Mouse (Mus musculus): ENCODE data around the gene Dkk3. TPM values are rescaled to one million over a fixed set of nuclear protein-coding genes. Genes with fewer than 3 reads are reported as not detected.

The Dkk3 gene
- polyA plus RNA-seq, 1 experiment from 2014 or later: 22.9 TPM

GRCm38 (mm10) chr7:112197461-112197860 lies 38.6 kb upstream of the Dkk3 start:
- H3K27ac ChIP-seq (ENCODE audit: low read depth, low read length): no peak overlapping the region
- no peak overlapping the region for H3K4me2 ChIP-seq (ENCODE audit: low read length)
- WGBS: 85% methylated on average over 8 of the region's 8 CpGs
- H3K4me3 ChIP-seq (ENCODE audit: low read depth, low read length): no peak overlapping the region
- no peak for ATAC-seq
- no peaks in the 10 kb centered on the region for H3K4me1 ChIP-seq (ENCODE audit: control insufficient read depth, insufficient read depth, low read length)
- H3K9ac ChIP-seq (ENCODE audit: low read length): no peak overlapping the region
- H3K27me3 ChIP-seq (replicated peaks; ENCODE audit: control insufficient read depth, insufficient read depth, low read length): no peaks in the 10 kb centered on the region
- H3K36me3 ChIP-seq (ENCODE audit: control insufficient read depth, insufficient read depth, low read length): no peaks in the 10 kb centered on the region
- H3K9me3 ChIP-seq (replicated peaks; ENCODE audit: control insufficient read depth, low read length): no peaks in the 10 kb centered on the region
- no peak for DNase-seq (ENCODE audit: low spot score)

- Histone ChIP-seq H3K27me3 (replicated peaks; ENCODE audit: control insufficient read depth, insufficient read depth, low read length) (no peaks in the 10 kb centered on the region), H3K36me3 (ENCODE audit: control insufficient read depth, insufficient read depth, low read length) (no peaks in the 10 kb centered on the region), H3K4me2 (ENCODE audit: low read length) (no peak overlapping the region), H3K4me1 (ENCODE audit: control insufficient read depth, insufficient read depth, low read length) (no peaks in the 10 kb centered on the region), H3K4me3 (ENCODE audit: low read depth, low read length) (no peak overlapping the region), H3K9ac (ENCODE audit: low read length) (no peak overlapping the region), H3K9me3 (replicated peaks; ENCODE audit: control insufficient read depth, low read length) (no peaks in the 10 kb centered on the region), H3K27ac (ENCODE audit: low read depth, low read length) (no peak overlapping the region)
- DNase-seq (ENCODE audit: low spot score) (no peak), ATAC-seq (no peak)
- 75% methylated on average over 5 of the region's 5 CpGs for WGBS
Measured at GRCm38 (mm10) chr7:112194286-112194685, 35.4 kb upstream of the Dkk3 start.

DNA sequence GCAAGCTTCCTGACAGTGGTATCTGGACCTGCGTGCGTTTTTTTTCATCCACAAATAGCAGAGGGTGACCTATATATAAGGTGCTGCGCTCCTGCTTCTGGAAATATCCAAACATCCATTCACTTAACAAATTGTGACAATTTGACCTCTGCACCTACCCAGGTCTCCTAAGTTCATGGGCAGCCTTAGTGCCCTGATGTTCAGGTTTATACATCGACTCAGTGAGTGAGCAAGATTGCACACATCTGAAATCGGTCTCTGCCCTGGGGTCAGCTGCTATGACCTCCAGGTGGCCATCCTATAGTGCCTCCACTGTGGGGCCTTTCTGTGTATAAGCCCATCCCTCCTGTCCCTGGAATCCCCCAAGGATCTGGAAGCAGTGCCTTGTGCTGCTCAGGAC lies 33.9 kb upstream of the Dkk3 start:
- H3K4me1 ChIP-seq (ENCODE audit: control insufficient read depth, insufficient read depth, low read length): no peaks in the 10 kb centered on the region
- ATAC-seq (no peak), DNase-seq (ENCODE audit: low spot score) (no peak)
- no peaks in the 10 kb centered on the region for H3K36me3 ChIP-seq (ENCODE audit: control insufficient read depth, insufficient read depth, low read length)
- no peaks in the 10 kb centered on the region for H3K27me3 ChIP-seq (replicated peaks; ENCODE audit: control insufficient read depth, insufficient read depth, low read length)
- WGBS: 94% methylated on average over 5 of the region's 5 CpGs
- H3K27ac ChIP-seq (ENCODE audit: low read depth, low read length): no peak overlapping the region
- H3K9ac ChIP-seq (ENCODE audit: low read length): no peak overlapping the region
- H3K4me3 ChIP-seq (ENCODE audit: low read depth, low read length): no peak overlapping the region
- no peak overlapping the region for H3K4me2 ChIP-seq (ENCODE audit: low read length)
- H3K9me3 ChIP-seq (replicated peaks; ENCODE audit: control insufficient read depth, low read length): no peaks in the 10 kb centered on the region

- Histone ChIP-seq H3K4me3 (ENCODE audit: low read depth, low read length) (no peak overlapping the region), H3K27me3 (replicated peaks; ENCODE audit: control insufficient read depth, insufficient read depth, low read length) (no peaks in the 10 kb centered on the region), H3K9me3 (replicated peaks; ENCODE audit: control insufficient read depth, low read length) (no peaks in the 10 kb centered on the region), H3K4me2 (ENCODE audit: low read length) (no peak overlapping the region), H3K4me1 (ENCODE audit: control insufficient read depth, insufficient read depth, low read length) (no peaks in the 10 kb centered on the region), H3K36me3 (ENCODE audit: control insufficient read depth, insufficient read depth, low read length) (no peaks in the 10 kb centered on the region), H3K9ac (ENCODE audit: low read length) (no peak overlapping the region), H3K27ac (ENCODE audit: low read depth, low read length) (no peak overlapping the region)
- WGBS: 86% methylated on average over 4 of the region's 4 CpGs
- no peak for DNase-seq (ENCODE audit: low spot score)
- ATAC-seq: no peak
Measured at GRCm38 (mm10) chr7:112192237-112192636, 33.4 kb upstream of the Dkk3 start.

GRCm38 (mm10) chr7:112187536-112188459 lies 28.9 kb upstream of the Dkk3 start:
- Histone ChIP-seq H3K27ac (ENCODE audit: low read depth, low read length) (no peak overlapping the region), H3K4me1 (ENCODE audit: control insufficient read depth, insufficient read depth, low read length) (no peaks in the 10 kb centered on the region), H3K36me3 (ENCODE audit: control insufficient read depth, insufficient read depth, low read length) (no peaks in the 10 kb centered on the region), H3K4me3 (ENCODE audit: low read depth, low read length) (no peak overlapping the region), H3K4me2 (ENCODE audit: low read length) (no peak overlapping the region), H3K27me3 (replicated peaks; ENCODE audit: control insufficient read depth, insufficient read depth, low read length) (no peaks in the 10 kb centered on the region), H3K9ac (ENCODE audit: low read length) (no peak overlapping the region), H3K9me3 (replicated peaks; ENCODE audit: control insufficient read depth, low read length) (no peaks in the 10 kb centered on the region)
- no peak for DNase-seq (ENCODE audit: low spot score)
- WGBS: 81% methylated on average over 13 of the region's 13 CpGs
- ATAC-seq: no peak

GRCm38 (mm10) chr7:112186871-112187270 lies 28.0 kb upstream of the Dkk3 start:
- Histone ChIP-seq H3K36me3 (ENCODE audit: control insufficient read depth, insufficient read depth, low read length) (no peaks in the 10 kb centered on the region), H3K4me3 (ENCODE audit: low read depth, low read length) (no peak overlapping the region), H3K27ac (ENCODE audit: low read depth, low read length) (no peak overlapping the region), H3K4me1 (ENCODE audit: control insufficient read depth, insufficient read depth, low read length) (no peaks in the 10 kb centered on the region), H3K4me2 (ENCODE audit: low read length) (no peak overlapping the region), H3K9ac (ENCODE audit: low read length) (no peak overlapping the region), H3K27me3 (replicated peaks; ENCODE audit: control insufficient read depth, insufficient read depth, low read length) (no peaks in the 10 kb centered on the region), H3K9me3 (replicated peaks; ENCODE audit: control insufficient read depth, low read length) (no peaks in the 10 kb centered on the region)
- DNase-seq (ENCODE audit: low spot score) (no peak), ATAC-seq (no peak)
- WGBS: 91% methylated on average over 7 of the region's 7 CpGs

DNA sequence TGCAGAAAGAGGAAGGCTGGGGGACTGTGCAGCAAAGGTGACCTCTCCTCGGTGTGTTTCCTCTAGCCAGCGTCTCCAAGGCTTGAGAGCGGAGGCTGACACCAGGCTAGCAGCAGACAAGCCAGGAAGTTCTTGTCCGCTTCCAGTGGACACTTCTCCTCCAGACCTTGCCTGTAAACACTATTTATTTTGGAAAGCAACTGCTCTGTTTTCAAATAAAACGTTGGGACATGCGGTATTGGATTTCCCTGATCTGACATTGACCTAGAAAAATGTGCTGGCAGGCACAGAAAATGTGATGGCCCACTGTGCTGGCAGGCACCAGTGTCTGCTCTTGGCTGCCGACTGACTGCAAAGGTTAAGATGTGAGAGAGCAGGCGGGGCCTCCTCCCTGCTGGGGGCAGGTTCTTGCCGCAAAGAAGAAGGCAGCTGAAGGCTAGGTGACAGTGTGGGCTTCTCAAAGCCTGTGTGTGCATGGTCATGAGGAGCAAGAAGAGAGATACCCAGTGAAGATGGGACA lies 26.4 kb upstream of the Dkk3 start:
- Histone ChIP-seq H3K36me3 (ENCODE audit: control insufficient read depth, insufficient read depth, low read length) (no peaks in the 10 kb centered on the region), H3K27me3 (replicated peaks; ENCODE audit: control insufficient read depth, insufficient read depth, low read length) (no peaks in the 10 kb centered on the region), H3K4me3 (ENCODE audit: low read depth, low read length) (no peak overlapping the region), H3K4me1 (ENCODE audit: control insufficient read depth, insufficient read depth, low read length) (no peaks in the 10 kb centered on the region), H3K27ac (ENCODE audit: low read depth, low read length) (no peak overlapping the region), H3K9ac (ENCODE audit: low read length) (no peak overlapping the region), H3K9me3 (replicated peaks; ENCODE audit: control insufficient read depth, low read length) (no peaks in the 10 kb centered on the region), H3K4me2 (ENCODE audit: low read length) (no peak overlapping the region)
- no peak for ATAC-seq
- WGBS: 76% methylated on average over 9 of the region's 9 CpGs
- no peak for DNase-seq (ENCODE audit: low spot score)

- WGBS: 85% methylated on average over 6 of the region's 6 CpGs
- no peaks in the 10 kb centered on the region for H3K9me3 ChIP-seq (replicated peaks; ENCODE audit: control insufficient read depth, low read length)
- H3K4me3 ChIP-seq (ENCODE audit: low read depth, low read length): no peak overlapping the region
- no peak overlapping the region for H3K9ac ChIP-seq (ENCODE audit: low read length)
- H3K27me3 ChIP-seq (replicated peaks; ENCODE audit: control insufficient read depth, insufficient read depth, low read length): no peaks in the 10 kb centered on the region
- no peaks in the 10 kb centered on the region for H3K4me1 ChIP-seq (ENCODE audit: control insufficient read depth, insufficient read depth, low read length)
- H3K4me2 ChIP-seq (ENCODE audit: low read length): no peak overlapping the region
- no peak for DNase-seq (ENCODE audit: low spot score)
- no peak overlapping the region for H3K27ac ChIP-seq (ENCODE audit: low read depth, low read length)
- ATAC-seq: no peak
- H3K36me3 ChIP-seq (ENCODE audit: control insufficient read depth, insufficient read depth, low read length): no peaks in the 10 kb centered on the region
Measured at GRCm38 (mm10) chr7:112184519-112185225, 25.8 kb upstream of the Dkk3 start.

Measured in forebrain, embryonic 14.5 days (tissue).